ENCODE assay signal across 8 mouse cellular contexts in the genomic region with DNA sequence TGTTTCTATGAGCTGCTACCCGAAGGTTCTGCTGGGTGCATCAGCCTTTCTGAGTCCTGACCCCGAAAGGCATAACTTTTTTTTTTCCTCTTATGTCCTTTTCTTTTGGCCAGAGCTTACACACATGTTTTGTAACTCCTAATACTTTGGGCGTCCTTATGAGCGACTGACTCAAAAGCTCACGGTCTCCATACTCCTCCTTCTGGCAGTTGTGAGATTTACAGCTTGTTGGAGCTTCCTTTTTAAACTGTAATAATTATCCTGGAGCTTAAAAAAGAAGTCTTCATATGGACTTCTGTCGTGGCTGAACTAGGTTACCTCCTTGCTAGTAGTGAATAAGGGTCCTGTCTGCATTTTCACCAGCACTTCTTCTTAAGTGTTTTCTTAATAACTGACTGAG. TPM values are rescaled to one million over a fixed set of nuclear protein-coding genes. Genes with fewer than 3 reads are reported as not detected.
DNase-seq lines count a peak whose midpoint lies in the region; ATAC-seq and TF ChIP-seq lines count a peak whose summit lies in the region.

No protein-coding gene starts in this region.

- H3K4me3 ChIP-seq in hindbrain, embryonic 11.5 days (ENCODE audit: low read depth, low read length) = no peak overlapping the region
- no peak overlapping the region for H3K4me3 ChIP-seq in hindbrain, embryonic 13.5 days
- no peak overlapping the region for H3K4me3 ChIP-seq in lung, adult 2 months (replicated peaks; ENCODE audit: extremely low read depth, low read depth, low read length)

- no peak overlapping the region for H3K4me2 ChIP-seq in hindbrain, embryonic 11.5 days (replicated peaks; ENCODE audit: low read depth, low read length)
- H3K4me2 ChIP-seq in hindbrain, embryonic 13.5 days = no peak overlapping the region

- H3K9me3 ChIP-seq in hindbrain, embryonic 11.5 days (ENCODE audit: control insufficient read depth, low read length) = no peaks in the 10 kb centered on the region
- no peaks in the 10 kb centered on the region for H3K9me3 ChIP-seq in hindbrain, embryonic 13.5 days

- H3K36me3 ChIP-seq in hindbrain, embryonic 11.5 days (ENCODE audit: control insufficient read depth, insufficient read depth, low read length) = no peaks in the 10 kb centered on the region
- H3K36me3 ChIP-seq in hindbrain, embryonic 13.5 days = no peaks in the 10 kb centered on the region

- TF ChIP-seq CTCF in lung, adult 2 months (IDR thresholded peaks at IDR 0.05; ENCODE audit: insufficient read depth, low read length) = 0 out of 2 replicates have a peak, but pooled peaks have one; percentile 18

- H3K27ac ChIP-seq in hindbrain, embryonic 11.5 days (ENCODE audit: low read depth, low read length) = no peak overlapping the region
- H3K27ac ChIP-seq in hindbrain, embryonic 13.5 days = no peak overlapping the region

- TF ChIP-seq POLR2A in lung, adult 2 months (IDR thresholded peaks at IDR 0.05; ENCODE audit: borderline replicate concordance, extremely low read depth, low read depth, low read length) = no peak

- no peaks in the 10 kb centered on the region for H3K27me3 ChIP-seq in hindbrain, embryonic 11.5 days (ENCODE audit: control insufficient read depth, insufficient read depth, low read length)
- H3K27me3 ChIP-seq in hindbrain, embryonic 13.5 days = no peaks in the 10 kb centered on the region

- WGBS in hindbrain, embryonic 11.5 days = 26% methylated on average over 6 of the region's 6 CpGs
- 25% methylated on average over 6 of the region's 6 CpGs for WGBS in hindbrain, embryonic 13.5 days
- WGBS in lung, adult 2 months = 22% methylated on average over 6 of the region's 6 CpGs

- ATAC-seq in hindbrain, embryonic 11.5 days (ENCODE audit: low FRiP score) = no peak
- no peak for ATAC-seq in hindbrain, embryonic 13.5 days (ENCODE audit: low FRiP score)

- H3K9ac ChIP-seq in hindbrain, embryonic 11.5 days (ENCODE audit: low read depth, low read length) = no peak overlapping the region
- no peak overlapping the region for H3K9ac ChIP-seq in hindbrain, embryonic 13.5 days

- DNase-seq in hindbrain, embryonic 11.5 days (ENCODE audit: low spot score) = peak; percentile 44
- DNase-seq in urinary bladder, postnatal 14 days (ENCODE audit: low spot score) = peak; percentile 5
- no peak for DNase-seq in urinary bladder, postnatal 10 days (ENCODE audit: low spot score)
- peak; percentile 70 for DNase-seq in embryo, embryonic 10.5 days (ENCODE audit: low spot score)
- DNase-seq in lung, adult 2 months = no peak
- no peak for DNase-seq in urinary bladder, postnatal 25 days (ENCODE audit: low spot score)
- no peak for DNase-seq in ovary, adult 18-20 months (ENCODE audit: low spot score)

- H3K4me1 ChIP-seq in hindbrain, embryonic 11.5 days (replicated peaks; ENCODE audit: control insufficient read depth, insufficient read depth, low read length) = no peaks in the 10 kb centered on the region
- H3K4me1 ChIP-seq in hindbrain, embryonic 13.5 days (replicated peaks) = no peaks in the 10 kb centered on the region
- H3K4me1 ChIP-seq in lung, adult 2 months (ENCODE audit: control insufficient read depth, insufficient read depth, low read length) = no peaks in the 10 kb centered on the region

RNA-seq across cellular contexts. Expression of gene Yipf6, which starts 16.7 kb away (rescaled TPM):
- polyA plus RNA-seq in hindbrain, embryonic 11.5 days (2014; fragmentation: Nextera tagmentation; extraction: Ambion mirVana) = 21.3 and 25.1 TPM in 2 replicates
- polyA plus RNA-seq in hindbrain, embryonic 13.5 days (2015; fragmentation: Nextera tagmentation; extraction: Ambion mirVana) = 19.9 and 21.3 TPM in 2 replicates
- 25.8 and 35.3 TPM in 2 replicates for polyA plus RNA-seq in lung, adult 2 months (2012; rRNA removed)

RNA-seq across cellular contexts. Expression of gene Ophn1, which starts 28.6 kb away (rescaled TPM):
- 21.5 and 27.2 TPM in 2 replicates for polyA plus RNA-seq in hindbrain, embryonic 11.5 days (2014; fragmentation: Nextera tagmentation; extraction: Ambion mirVana)
- 44.0 and 45.8 TPM in 2 replicates for polyA plus RNA-seq in hindbrain, embryonic 13.5 days (2015; fragmentation: Nextera tagmentation; extraction: Ambion mirVana)
- polyA plus RNA-seq in lung, adult 2 months (2012; rRNA removed) = 6.0 and 10.6 TPM in 2 replicates

Comparison
In these comparisons a context has a peak if more than half of its experiments do, and no peak if none do; other contexts are left out.
1. DNase-seq: peak in hindbrain, embryonic 11.5 days (single experiment), urinary bladder, postnatal 14 days (single experiment) and embryo, embryonic 10.5 days (single experiment); none in urinary bladder, postnatal 10 days (single experiment), lung, adult 2 months (single experiment), urinary bladder, postnatal 25 days (single experiment) and ovary, adult 18-20 months (single experiment).